Mouse (Mus musculus) cerebellum, adult 8-10 months (tissue): ENCODE measurements around the gene Ccdc124.

Source experiments
- DNase-seq: peaks from one replicate; pipeline ENCODE4 v3.0.0; 2022

The Ccdc124 gene

GRCm38 (mm10) chr8:70894771-70895545, 21.2 kb upstream of the Ccdc124 start:
- no peak for DNase-seq

DNA sequence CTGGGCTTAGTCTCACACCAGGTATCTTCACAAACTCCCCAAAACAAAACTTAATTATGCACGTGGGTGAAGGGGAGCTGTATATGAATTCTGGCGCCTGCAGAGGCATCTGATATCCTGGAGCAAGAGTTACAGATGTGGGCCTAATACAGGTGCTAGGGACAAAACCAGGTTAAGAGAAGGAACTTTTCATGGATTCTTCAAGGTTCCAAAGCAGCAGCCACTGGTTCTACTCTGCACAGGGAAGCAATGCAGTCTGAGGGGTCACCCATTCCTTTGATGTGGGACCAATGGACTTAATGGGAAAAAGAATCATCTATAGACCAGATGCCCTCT, 20.6 kb upstream of the Ccdc124 start:
- no peak for DNase-seq

- peak; percentile 67 for DNase-seq
Observed at GRCm38 (mm10) chr8:70893656-70894384, 20.1 kb upstream of the Ccdc124 start.

DNA sequence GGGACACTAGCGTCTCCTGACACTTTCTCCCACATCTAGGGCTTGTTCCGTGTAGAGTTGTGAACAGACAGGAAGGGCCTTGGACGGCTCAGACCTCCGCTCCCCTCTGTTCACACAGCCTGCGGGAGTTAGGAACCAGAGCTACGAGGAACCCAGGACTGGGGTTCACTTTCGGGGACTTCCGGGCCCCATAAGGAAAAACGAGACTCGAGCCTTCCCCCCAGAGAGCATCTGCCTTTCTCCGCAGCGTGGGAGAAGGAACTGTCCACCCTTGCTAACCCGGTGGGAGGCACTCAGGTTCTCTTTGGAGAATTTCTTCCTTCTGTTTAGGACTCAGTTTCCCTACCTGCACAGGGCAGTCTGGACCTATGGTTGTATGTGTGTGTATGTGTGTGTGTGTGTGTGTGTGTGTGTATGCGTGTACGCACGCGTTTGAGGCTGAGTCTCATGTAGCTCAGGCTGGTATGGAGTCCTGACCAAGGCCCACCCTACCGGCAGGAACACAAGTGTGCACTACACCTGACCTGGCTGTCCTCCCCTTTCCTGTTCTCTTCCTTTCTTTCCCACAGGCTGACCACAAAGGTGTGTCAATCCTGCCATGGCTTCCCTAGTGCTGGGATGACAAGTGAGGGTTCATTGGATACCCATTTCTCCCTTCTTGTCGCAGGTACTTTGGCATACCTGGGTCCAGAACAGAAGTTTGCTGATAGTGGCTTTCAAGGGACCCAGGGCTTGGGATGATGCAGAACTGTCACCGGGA, 19.3 kb upstream of the Ccdc124 start:
- DNase-seq: no peak

DNA sequence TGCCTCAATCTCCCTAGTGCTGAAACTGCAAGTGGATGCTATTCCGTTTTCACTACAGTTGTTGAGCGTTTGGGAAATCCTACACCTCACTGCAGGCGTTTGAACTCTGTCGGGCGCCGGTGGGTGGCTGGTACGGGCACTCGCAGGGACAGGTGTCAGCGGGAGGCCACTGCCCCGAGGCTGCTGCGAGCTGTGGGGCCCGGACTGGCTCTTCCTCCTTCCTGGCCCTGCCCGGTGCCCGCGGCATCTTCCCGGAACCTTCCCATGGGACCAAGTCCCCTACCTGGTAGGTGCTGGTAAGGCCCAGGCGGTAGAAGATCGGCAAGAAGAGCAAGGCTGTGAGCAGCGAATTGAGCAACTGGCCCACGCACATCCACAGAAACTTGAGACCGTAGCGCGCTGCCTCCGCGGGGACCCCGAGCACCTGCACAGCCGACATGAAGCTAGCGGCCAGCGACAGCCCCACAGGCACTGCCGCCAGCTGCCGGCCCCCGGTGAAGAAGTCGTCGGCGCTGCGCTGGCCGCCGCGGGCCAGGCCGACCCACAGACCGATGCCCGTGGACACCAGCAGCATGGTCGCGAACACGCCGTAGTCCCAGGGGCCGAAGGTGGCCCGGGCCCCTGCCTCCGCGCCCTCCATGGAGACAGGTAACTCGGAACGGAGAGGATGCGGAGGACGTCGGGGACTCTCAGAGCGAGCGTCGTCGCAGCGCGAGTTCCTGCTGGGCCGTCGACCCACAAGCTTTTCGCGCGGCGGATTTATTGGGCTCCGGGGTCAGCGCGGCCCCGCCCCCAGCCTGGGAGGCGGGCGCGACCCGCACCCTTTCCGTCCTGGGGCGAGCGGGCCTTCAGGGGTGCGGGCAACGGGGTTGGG, 18.5 kb upstream of the Ccdc124 start, which contains the start of gene Slc5a5:
Gene Slc5a5, minus strand, starts transcription at position 736 of the 874 bp plus-strand sequence.
- DNase-seq: no peak

DNA sequence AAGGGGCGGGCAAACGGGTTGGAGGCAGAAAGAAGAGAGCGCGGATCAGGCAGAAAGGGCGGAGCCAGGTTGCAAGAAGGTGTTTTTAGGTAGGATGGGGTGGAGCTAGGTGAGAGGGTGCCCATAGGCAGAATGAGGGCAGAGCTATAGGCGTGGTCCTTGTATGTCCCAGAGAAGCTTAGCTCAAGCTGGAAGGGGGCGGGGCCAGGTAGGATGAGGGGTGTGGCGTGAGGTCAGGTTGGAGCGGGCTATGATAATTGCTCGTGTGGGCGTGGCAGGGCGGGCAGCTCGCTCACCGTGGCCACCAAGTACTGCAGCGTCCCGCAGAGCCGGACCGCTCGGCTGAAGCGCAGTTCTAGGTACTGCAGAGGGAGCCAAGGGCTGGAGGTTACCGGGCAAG, 17.6 kb upstream of the Ccdc124 start:
- no peak for DNase-seq

DNA sequence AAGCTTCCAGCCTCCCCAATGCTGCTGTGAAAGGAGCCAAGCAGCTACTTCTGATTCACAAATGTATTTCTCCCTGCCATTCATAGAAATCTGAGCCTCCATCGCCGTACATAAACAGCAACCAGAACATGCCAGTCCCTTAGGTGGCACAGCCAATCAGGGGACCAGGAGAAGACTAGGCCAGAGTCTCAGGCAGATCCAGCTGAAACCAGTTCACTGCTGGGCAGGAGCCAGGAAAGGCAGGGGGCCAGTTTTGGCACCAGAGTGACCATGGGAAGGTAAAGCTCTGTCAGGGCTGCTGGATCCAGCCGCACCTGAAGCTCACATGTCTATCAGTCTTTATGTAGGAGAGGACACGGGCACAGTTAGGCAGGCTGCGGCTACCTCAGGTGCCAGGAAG, 16.9 kb upstream of the Ccdc124 start:
- no peak for DNase-seq

DNA sequence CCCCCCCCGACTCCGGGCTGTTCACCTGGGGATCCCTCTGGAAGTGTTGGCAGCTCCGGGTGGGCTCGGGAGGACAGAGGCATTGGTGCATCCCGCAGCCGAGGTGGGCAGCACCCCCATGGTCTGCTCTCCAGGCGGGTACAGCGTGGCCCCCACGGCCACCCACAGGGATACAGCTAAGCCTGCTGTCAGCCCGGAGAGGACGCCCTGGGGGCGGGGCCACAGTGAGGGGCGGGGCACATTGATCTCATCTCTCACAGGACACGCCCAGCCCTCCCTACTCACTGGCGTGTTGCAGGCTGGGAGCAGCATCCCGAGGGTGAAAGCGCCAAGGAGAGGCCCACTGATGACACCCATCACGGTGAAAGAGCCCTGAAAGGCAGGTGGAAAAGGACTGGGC, 13.9 kb upstream of the Ccdc124 start:
- no peak for DNase-seq

- no peak for DNase-seq
Observed at GRCm38 (mm10) chr8:70885612-70886011, 11.9 kb upstream of the Ccdc124 start.

GRCm38 (mm10) chr8:70884683-70885082, 10.9 kb upstream of the Ccdc124 start:
- DNase-seq: no peak

- DNase-seq: no peak
Observed at GRCm38 (mm10) chr8:70884186-70884585, 10.5 kb upstream of the Ccdc124 start.

GRCm38 (mm10) chr8:70880546-70880945, 6.8 kb upstream of the Ccdc124 start:
- DNase-seq: no peak

DNA sequence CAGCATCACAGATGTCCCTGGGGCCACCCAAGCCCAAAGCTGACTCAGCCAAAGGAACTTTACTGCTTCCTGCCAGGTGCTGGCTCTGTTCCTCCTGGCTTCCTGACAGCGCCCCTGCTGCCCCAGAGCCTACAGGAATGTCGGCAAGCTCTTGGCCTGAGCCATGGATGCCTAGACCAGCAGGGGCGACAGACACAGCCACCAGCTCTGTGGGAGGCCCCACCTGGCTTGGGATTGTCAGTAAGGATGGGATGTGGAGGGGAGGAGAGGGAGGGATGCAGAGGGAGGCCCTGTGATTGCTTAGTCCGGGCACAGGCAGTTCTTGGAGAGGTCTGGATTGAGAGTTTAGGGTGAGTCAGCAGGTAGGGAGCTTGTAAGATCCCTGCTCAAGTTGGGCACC, 6.4 kb upstream of the Ccdc124 start:
- DNase-seq: peak; percentile 92

DNA sequence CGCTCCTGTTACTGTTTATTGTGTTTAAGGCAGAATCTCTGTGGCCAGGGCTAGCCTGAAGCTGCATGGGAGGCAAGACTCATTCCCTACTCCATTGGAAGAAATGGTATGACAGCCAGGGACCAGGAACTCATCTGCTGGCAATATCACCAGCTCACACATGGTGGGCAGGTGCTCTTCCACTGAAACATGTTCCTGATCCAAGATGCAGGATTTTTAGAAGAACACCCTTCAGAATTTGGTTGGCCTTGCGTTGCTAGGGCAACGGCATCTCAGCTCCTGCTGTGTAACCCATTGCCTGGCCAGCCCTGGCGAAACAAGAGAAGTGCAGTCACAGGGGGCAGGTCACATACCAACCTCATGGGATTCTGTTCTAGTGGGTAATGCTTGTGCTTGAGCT, 5.8 kb upstream of the Ccdc124 start:
- peak; percentile 63 for DNase-seq

DNA sequence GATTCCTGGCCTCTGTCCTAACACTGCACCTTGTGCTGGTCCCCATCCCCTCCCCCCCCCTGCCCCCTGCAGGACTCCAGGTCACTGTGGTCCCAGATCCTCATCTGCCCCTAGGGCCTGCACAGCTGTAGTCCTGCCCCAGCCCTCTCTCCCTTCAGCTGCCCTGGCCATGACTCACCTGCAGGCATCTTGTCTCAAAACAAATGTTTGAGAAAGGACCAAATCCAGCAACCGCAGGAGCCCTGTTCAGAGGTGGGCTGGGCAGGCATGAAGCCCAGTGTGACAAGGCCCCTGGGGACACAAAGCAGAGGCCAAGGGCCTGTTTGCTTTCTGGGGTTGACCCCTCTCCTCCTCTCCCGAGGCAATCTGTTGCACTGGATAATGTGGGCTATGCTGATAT, 4.4 kb upstream of the Ccdc124 start:
- no peak for DNase-seq

- no peak for DNase-seq
Observed at GRCm38 (mm10) chr8:70876382-70876781, 2.6 kb upstream of the Ccdc124 start.

GRCm38 (mm10) chr8:70874441-70874840, 706 bp upstream of the Ccdc124 start:
- DNase-seq: no peak

- DNase-seq: no peak
Observed at GRCm38 (mm10) chr8:70872643-70873363, 932 bp downstream of the Ccdc124 start.

- DNase-seq: no peak
Observed at GRCm38 (mm10) chr8:70871195-70871807, 2.4 kb downstream of the Ccdc124 start.

- peak; percentile 65 for DNase-seq
Observed at GRCm38 (mm10) chr8:70869601-70870041, 4.1 kb downstream of the Ccdc124 start.

DNA sequence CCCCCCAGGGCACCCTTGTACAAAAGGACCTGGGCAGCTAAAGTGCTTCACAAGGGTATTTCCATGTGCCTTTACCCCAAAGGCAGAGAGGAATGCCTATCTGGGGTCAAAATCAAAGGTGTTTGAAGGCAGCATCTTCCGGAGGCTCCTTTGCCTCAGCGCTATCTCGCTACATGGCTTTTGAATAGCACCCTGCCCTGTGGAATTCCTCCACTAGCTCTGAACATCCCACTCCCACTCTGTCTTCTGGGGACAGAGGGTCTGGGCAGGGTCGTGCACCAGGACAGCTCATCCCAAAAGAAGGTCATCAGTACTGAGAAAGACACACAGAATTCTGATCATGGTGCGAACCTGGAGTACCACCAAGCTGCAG, 4.5 kb downstream of the Ccdc124 start:
- no peak for DNase-seq
